ENCODE assay signal across 22 mouse cellular contexts in the genomic region with DNA sequence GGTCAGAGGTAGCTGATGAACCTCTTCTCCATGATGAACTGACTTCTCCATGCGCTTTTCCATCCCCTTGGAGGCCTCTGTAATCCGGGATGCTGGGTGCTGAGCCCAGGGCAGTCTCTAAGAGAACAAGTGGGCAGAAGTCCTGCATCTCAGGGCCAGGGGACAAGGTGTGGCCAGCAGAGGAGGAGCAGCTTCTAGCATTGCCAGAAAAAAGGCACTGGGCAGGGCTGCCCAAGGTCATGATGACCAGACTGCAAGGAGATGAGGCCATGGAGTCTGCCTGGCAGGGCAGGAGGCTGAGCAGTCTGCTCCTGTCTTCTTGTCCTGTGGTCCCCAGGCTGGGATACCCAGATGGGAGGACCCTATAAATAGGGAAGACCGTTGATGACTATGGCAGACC.
DNase-seq lines count a peak whose midpoint lies in the region; ATAC-seq lines count a peak whose summit lies in the region.
"Had no signal": no experiment of that assay in that cellular context is flagged by ENCODE, and none has a peak within 500 bp of the region (broad histone marks: within the 10 kb centered on the region; RNA-seq: fewer than 3 reads in every experiment).

No protein-coding gene starts in this region.

- no peaks in the 10 kb centered on the region for H3K27me3 ChIP-seq in hindbrain, embryonic 10.5 days (ENCODE audit: insufficient read depth, poor library complexity, severe bottlenecking)
- H3K27me3 ChIP-seq in hindbrain, embryonic 14.5 days (ENCODE audit: control insufficient read depth, insufficient read depth, low read length): no peaks in the 10 kb centered on the region
- no peaks in the 10 kb centered on the region for H3K27me3 ChIP-seq in midbrain, embryonic 13.5 days
- H3K27me3 ChIP-seq in midbrain, embryonic 10.5 days (ENCODE audit: low read depth, poor library complexity, severe bottlenecking): no peaks in the 10 kb centered on the region
- H3K27me3 ChIP-seq: CH12.LX; embryonic facial prominence, embryonic 12.5 days; Patski had no signal

- no peak for ATAC-seq in hindbrain, embryonic 14.5 days (ENCODE audit: low FRiP score)
- ATAC-seq in midbrain, embryonic 13.5 days: no peak
- ATAC-seq: activated CD4-positive, CD25-positive, alpha-beta regulatory T cell, adult 4 months; forebrain, postnatal 0 days; intestine, embryonic 16.5 days; Patski had no signal

- no peak overlapping the region for H3K9ac ChIP-seq in hindbrain, embryonic 14.5 days
- H3K9ac ChIP-seq in midbrain, embryonic 13.5 days (replicated peaks): no peak overlapping the region
- H3K9ac ChIP-seq: embryonic facial prominence, embryonic 12.5 days; forebrain, postnatal 0 days; heart, embryonic 15.5 days had no signal

- no peak for DNase-seq in hindbrain, embryonic 10.5 days (ENCODE audit: low spot score)
- no peak for DNase-seq in hindbrain, embryonic 14.5 days (ENCODE audit: low spot score)
- DNase-seq in midbrain, embryonic 10.5 days (ENCODE audit: low spot score): no peak
- peak; percentile 38 for DNase-seq in adrenal gland, adult 8-10 months
- DNase-seq in adrenal gland, postnatal 14 days: peak; percentile 17
- DNase-seq in left cerebral cortex, postnatal 4 days: no peak
- DNase-seq in lung, postnatal 25 days (ENCODE audit: low spot score): no peak
- DNase-seq: cerebellum, adult 11-12 months; cerebellum, adult 9-10 months; cerebellum, postnatal 25 days; forebrain, postnatal 0 days; gastrocnemius, postnatal 14 days; heart, adult 2 months; heart, postnatal 14 days had no signal

- 0 out of 2 replicates have a peak overlapping the region, but pooled peaks have one; percentile 13 for H3K27ac ChIP-seq in hindbrain, embryonic 10.5 days
- H3K27ac ChIP-seq in hindbrain, embryonic 14.5 days: no peak overlapping the region
- H3K27ac ChIP-seq in midbrain, embryonic 13.5 days: peak overlapping the region; percentile 67
- no peak overlapping the region for H3K27ac ChIP-seq in midbrain, embryonic 10.5 days (replicated peaks)
- H3K27ac ChIP-seq: embryonic facial prominence, embryonic 12.5 days; heart, adult 2 months; heart, embryonic 15.5 days had no signal

- H3K4me3 ChIP-seq in hindbrain, embryonic 10.5 days: no peak overlapping the region
- no peak overlapping the region for H3K4me3 ChIP-seq in hindbrain, embryonic 14.5 days (replicated peaks; ENCODE audit: low read length)
- H3K4me3 ChIP-seq in midbrain, embryonic 13.5 days (replicated peaks): no peak overlapping the region
- no peak overlapping the region for H3K4me3 ChIP-seq in midbrain, embryonic 10.5 days
- H3K4me3 ChIP-seq: embryonic facial prominence, embryonic 12.5 days; heart, adult 2 months; heart, embryonic 15.5 days had no signal

- no peaks in the 10 kb centered on the region for H3K9me3 ChIP-seq in hindbrain, embryonic 10.5 days
- H3K9me3 ChIP-seq in hindbrain, embryonic 14.5 days (ENCODE audit: control insufficient read depth, low read length): no peaks in the 10 kb centered on the region
- H3K9me3 ChIP-seq in midbrain, embryonic 13.5 days: no peaks in the 10 kb centered on the region
- H3K9me3 ChIP-seq in midbrain, embryonic 10.5 days (replicated peaks): no peaks in the 10 kb centered on the region
- H3K9me3 ChIP-seq: embryonic facial prominence, embryonic 12.5 days; heart, embryonic 15.5 days had no signal

- WGBS in hindbrain, embryonic 10.5 days: 86% methylated on average over 3 of the region's 3 CpGs
- 83% methylated on average over 3 of the region's 3 CpGs for WGBS in hindbrain, embryonic 14.5 days
- 87% methylated on average over 3 of the region's 3 CpGs for WGBS in midbrain, embryonic 13.5 days
- 91% methylated on average over 3 of the region's 3 CpGs for WGBS in midbrain, embryonic 10.5 days

- intact Hi-C loops in left cerebral cortex, postnatal 4 days (cut with DNase I): no loop called here

- H3K36me3 ChIP-seq in hindbrain, embryonic 10.5 days: no peaks in the 10 kb centered on the region
- H3K36me3 ChIP-seq in hindbrain, embryonic 14.5 days (replicated peaks; ENCODE audit: control insufficient read depth, insufficient read depth): no peaks in the 10 kb centered on the region
- no peaks in the 10 kb centered on the region for H3K36me3 ChIP-seq in midbrain, embryonic 13.5 days
- no peaks in the 10 kb centered on the region for H3K36me3 ChIP-seq in midbrain, embryonic 10.5 days
- H3K36me3 ChIP-seq: embryonic facial prominence, embryonic 12.5 days; heart, embryonic 15.5 days had no signal

- H3K4me1 ChIP-seq in hindbrain, embryonic 10.5 days (replicated peaks): peaks cover 24% of the 10 kb centered on the region
- peaks cover 20% of the 10 kb centered on the region; the same call in 1 of the 2 replicates for H3K4me1 ChIP-seq in hindbrain, embryonic 14.5 days (replicated peaks; ENCODE audit: control insufficient read depth, insufficient read depth, low read length)
- peaks cover 32% of the 10 kb centered on the region for H3K4me1 ChIP-seq in midbrain, embryonic 13.5 days (replicated peaks)
- peaks cover 26% of the 10 kb centered on the region for H3K4me1 ChIP-seq in midbrain, embryonic 10.5 days
- H3K4me1 ChIP-seq: embryonic facial prominence, embryonic 12.5 days had no signal

- no peak overlapping the region for H3K4me2 ChIP-seq in hindbrain, embryonic 14.5 days (replicated peaks)
- H3K4me2 ChIP-seq in midbrain, embryonic 13.5 days (replicated peaks): no peak overlapping the region
- H3K4me2 ChIP-seq: embryonic facial prominence, embryonic 12.5 days; heart, embryonic 11.5 days; heart, embryonic 15.5 days had no signal

Comparison
In these comparisons a context has a peak if more than half of its experiments do, and no peak if none do; other contexts are left out.
1. H3K27ac ChIP-seq: peak in hindbrain, embryonic 10.5 days (single experiment) and midbrain, embryonic 13.5 days (single experiment); none in hindbrain, embryonic 14.5 days (single experiment) and midbrain, embryonic 10.5 days (single experiment).
2. DNase-seq: peak in adrenal gland, adult 8-10 months (single experiment) and adrenal gland, postnatal 14 days (single experiment); none in hindbrain, embryonic 10.5 days (single experiment), hindbrain, embryonic 14.5 days (single experiment), midbrain, embryonic 10.5 days (single experiment), left cerebral cortex, postnatal 4 days (single experiment) and lung, postnatal 25 days (single experiment).